Mouse (Mus musculus): ENCODE results near the gene Tert.
A peak's percentile ranks its signal among the peaks of the same experiment; 100 is the strongest.

Tert gene

GRCm38 (mm10) chr13:73626745-73627549, at the start of gene Tert:
Gene Tert, plus strand, starts transcription at chr13:73626911.
- DNase-seq (ENCODE audit: low spot score in 2 of 2) = peak; percentile 16 to 24

- DNase-seq (ENCODE audit: low spot score in 2 of 2) = no peak
These were observed 49.4 kb upstream of the Tert start for GRCm38 (mm10) chr13:73577277-73577676.

GRCm38 (mm10) chr13:73591488-73591887, 35.2 kb upstream of the Tert start:
- no peak for DNase-seq (ENCODE audit: low spot score in 2 of 2)

GRCm38 (mm10) chr13:73592546-73592945, 34.2 kb upstream of the Tert start:
- DNase-seq (ENCODE audit: low spot score in 2 of 2) = no peak

GRCm38 (mm10) chr13:73596276-73596675, 30.4 kb upstream of the Tert start:
- DNase-seq (ENCODE audit: low spot score in 2 of 2) = no peak

GRCm38 (mm10) chr13:73600217-73600616, 26.5 kb upstream of the Tert start:
- DNase-seq (ENCODE audit: low spot score in 2 of 2) = no peak

- no peak for DNase-seq (ENCODE audit: low spot score in 2 of 2)
These were observed 23.7 kb upstream of the Tert start for GRCm38 (mm10) chr13:73603046-73603445.

- DNase-seq (ENCODE audit: low spot score in 2 of 2) = peak; percentile 87 to 94
These were observed 23.1 kb upstream of the Tert start, which contains the start of gene Clptm1l for GRCm38 (mm10) chr13:73603522-73604155. Gene Clptm1l, plus strand, starts transcription at chr13:73604006.

- DNase-seq (ENCODE audit: low spot score in 2 of 2) = no peak
These were observed 22.4 kb upstream of the Tert start for GRCm38 (mm10) chr13:73604156-73604957.

- no peak for DNase-seq (ENCODE audit: low spot score in 2 of 2)
These were observed 8.3 kb upstream of the Tert start for GRCm38 (mm10) chr13:73618406-73618805.

GRCm38 (mm10) chr13:73620637-73621036, 6.1 kb upstream of the Tert start:
- no peak for DNase-seq (ENCODE audit: low spot score in 2 of 2)

GRCm38 (mm10) chr13:73626410-73626744, 334 bp upstream of the Tert start:
- no peak for DNase-seq (ENCODE audit: low spot score in 2 of 2)

GRCm38 (mm10) chr13:73628586-73629113, 1.9 kb downstream of the Tert start:
- no peak for DNase-seq (ENCODE audit: low spot score in 2 of 2)

- DNase-seq (ENCODE audit: low spot score in 2 of 2) = no peak
These were observed 5.1 kb downstream of the Tert start for GRCm38 (mm10) chr13:73631837-73632236.

GRCm38 (mm10) chr13:73637826-73638225, 11.1 kb downstream of the Tert start:
- DNase-seq (ENCODE audit: low spot score in 2 of 2) = no peak

- DNase-seq (ENCODE audit: low spot score in 2 of 2) = no peak
These were observed 14.6 kb downstream of the Tert start for GRCm38 (mm10) chr13:73641296-73641695.

- peak; percentile 18 to 28 for DNase-seq (ENCODE audit: low spot score in 2 of 2)
These were observed 19.8 kb downstream of the Tert start for GRCm38 (mm10) chr13:73646397-73647087.

GRCm38 (mm10) chr13:73653266-73653665, 26.6 kb downstream of the Tert start:
- DNase-seq (ENCODE audit: low spot score in 2 of 2) = no peak

- no peak for DNase-seq (ENCODE audit: low spot score in 2 of 2)
These were observed 28.3 kb downstream of the Tert start for GRCm38 (mm10) chr13:73654976-73655375.

GRCm38 (mm10) chr13:73658953-73659352, 32.2 kb downstream of the Tert start:
- DNase-seq (ENCODE audit: low spot score in 2 of 2) = no peak

GRCm38 (mm10) chr13:73660163-73660695, 33.5 kb downstream of the Tert start:
- no peak for DNase-seq (ENCODE audit: low spot score in 2 of 2)
